Mouse (Mus musculus) CH12.LX (cell line): ENCODE results near the gene Luzp2. TPM values are rescaled to one million over a fixed set of nuclear protein-coding genes. Genes with fewer than 3 reads are reported as not detected.

Experiments
- DNase-seq: peaks from one replicate; pipeline ENCODE4 v3.0.0-alpha.2; 2013; ENCODE audit errors: extremely low read depth
- H3K27ac ChIP-seq: 2 replicates; pipeline ENCODE4 v1.5.1; 2012; ENCODE audit warnings: low read depth, mild to moderate bottlenecking, control low read depth, moderate library complexity; ENCODE audit not compliant: insufficient read depth
- H3K27me3 ChIP-seq: replicated peaks from 2 replicates; pipeline ENCODE3; 2012; ENCODE audit warnings: inconsistent platforms
- H3K36me3 ChIP-seq, 2 experiments: replicated peaks in 1 of 2; 2 replicates each; pipeline versions ENCODE3 to v1.6.1; 2012; ENCODE audit warnings: inconsistent platforms in 1 of 2, low read length in 1 of 2, mild to moderate bottlenecking in 1 of 2, mixed read lengths in 1 of 2, moderate library complexity in 1 of 2; ENCODE audit not compliant: control insufficient read depth in 1 of 2, insufficient read depth in 1 of 2
- H3K4me1 ChIP-seq, 2 experiments: 2 replicates each; pipeline ENCODE4 v1.6.1; 2012; ENCODE audit warnings: inconsistent platforms in 1 of 2, moderate library complexity in 1 of 2; ENCODE audit not compliant: insufficient read depth in 2 of 2, control insufficient read depth in 1 of 2
- H3K4me2 ChIP-seq: 2 replicates; pipeline ENCODE4 v1.6.1; 2012; ENCODE audit warnings: low read depth, mild to moderate bottlenecking, control low read depth; ENCODE audit not compliant: poor library complexity, insufficient read depth, severe bottlenecking
- H3K4me3 ChIP-seq, 3 experiments: fragments of 150-350 bp in 1 of 3; sonication (generic) in 1 of 3; replicated peaks in 1 of 3; 2 replicates each; pipeline versions ENCODE3 to v1.5.1; 2011 to 2012; ENCODE audit warnings: low read depth in 2 of 3, low read length in 2 of 3, mild to moderate bottlenecking in 2 of 3, moderate library complexity in 2 of 3, control low read depth in 1 of 3, improper control_type of control experiment in 1 of 3, inconsistent platforms in 1 of 3, mixed read lengths in 1 of 3; ENCODE audit not compliant: poor library complexity in 1 of 3
- H3K79me2 ChIP-seq: replicated peaks from 2 replicates; pipeline ENCODE4 v1.6.1; 2012; ENCODE audit warnings: mild to moderate bottlenecking, moderate library complexity; ENCODE audit not compliant: control insufficient read depth, poor library complexity, insufficient read depth, severe bottlenecking; ENCODE audit errors: extremely low read depth
- H3K9ac ChIP-seq: 2 replicates; pipeline ENCODE4 v1.6.1; 2012; ENCODE audit warnings: low read depth, mild to moderate bottlenecking, control low read depth, moderate library complexity; ENCODE audit not compliant: insufficient read depth
- H3K9me3 ChIP-seq: replicated peaks from 2 replicates; pipeline ENCODE3; 2012; ENCODE audit warnings: low read length, inconsistent platforms, mixed read lengths
- BHLHE40 ChIP-seq: IDR thresholded peaks from 2 replicates; pipeline ENCODE4 v1.6.1; 2011; ENCODE audit warnings: mild to moderate bottlenecking, low read depth, low read length, improper control_type of control experiment
- ETS1 ChIP-seq: conservative IDR thresholded peaks from 2 replicates; pipeline ENCODE4 v1.6.1; 2012; ENCODE audit warnings: low read depth, mild to moderate bottlenecking, inconsistent platforms, low read length, improper control_type of control experiment, moderate library complexity
- HCFC1 ChIP-seq: IDR thresholded peaks from 2 replicates; pipeline ENCODE4 v1.6.1; 2012; ENCODE audit warnings: low read depth, mild to moderate bottlenecking, inconsistent platforms, low read length, improper control_type of control experiment
- JUN ChIP-seq: IDR thresholded peaks from 2 replicates; pipeline ENCODE4 v1.6.1; 2011; ENCODE audit warnings: low read depth, mild to moderate bottlenecking, low read length, improper control_type of control experiment, moderate library complexity; ENCODE audit not compliant: insufficient read depth
- MAX ChIP-seq: IDR thresholded peaks from 2 replicates; pipeline ENCODE4 v1.6.1; 2011; ENCODE audit warnings: low read length, improper control_type of control experiment
- MAZ ChIP-seq: IDR thresholded peaks from 2 replicates; pipeline ENCODE4 v1.6.1; 2012; ENCODE audit warnings: low read depth, mild to moderate bottlenecking, inconsistent platforms, low read length, improper control_type of control experiment, moderate library complexity
- MYC ChIP-seq: IDR thresholded peaks from 2 replicates; pipeline ENCODE4 v1.6.1; 2011; ENCODE audit warnings: low read depth, mild to moderate bottlenecking, improper control_type of control experiment, low read length
- NRF1 ChIP-seq: IDR thresholded peaks from 2 replicates; pipeline ENCODE4 v1.6.1; 2014; ENCODE audit warnings: low read depth, mild to moderate bottlenecking, inconsistent platforms, low read length, improper control_type of control experiment, moderate library complexity
- POLR2A ChIP-seq: IDR thresholded peaks from 2 replicates; pipeline ENCODE4 v1.6.1; 2011; ENCODE audit warnings: low read depth, mild to moderate bottlenecking, improper control_type of control experiment, low read length
- RCOR1 ChIP-seq: conservative IDR thresholded peaks from 2 replicates; pipeline ENCODE4 v1.6.1; 2012; ENCODE audit warnings: low read depth, mild to moderate bottlenecking, inconsistent platforms, low read length, improper control_type of control experiment
- SMC3 ChIP-seq: IDR thresholded peaks from 2 replicates; pipeline ENCODE4 v1.6.1; 2011; ENCODE audit warnings: low read depth, low read length, improper control_type of control experiment
- TBP ChIP-seq: conservative IDR thresholded peaks from 2 replicates; pipeline ENCODE4 v1.6.1; 2011; ENCODE audit warnings: low read depth, low read length, improper control_type of control experiment
- ZKSCAN1 ChIP-seq: IDR thresholded peaks from 2 replicates; pipeline ENCODE4 v1.6.1; 2012; ENCODE audit warnings: low read depth, inconsistent platforms, low read length, improper control_type of control experiment, borderline replicate concordance
- ZMIZ1 ChIP-seq: IDR thresholded peaks from 2 replicates; pipeline ENCODE4 v1.6.1; 2012; ENCODE audit warnings: low read depth, mild to moderate bottlenecking, inconsistent platforms, low read length, improper control_type of control experiment
- dilution Hi-C: fragments of 300-500 bp; cut with MboI; formaldehyde crosslinking; loops from 2 replicates; pipeline ENCODE4 v1.14.3; 2020; ENCODE audit warnings: low sequenced_read_pairs; ENCODE audit not compliant: extremely low pct_unique_long_range_greater_than_20kb, extremely low pct_ligation_motif_present
- in situ Hi-C: fragments of 300-500 bp; cut with MboI; formaldehyde crosslinking; loops from 3 replicates; pipeline ENCODE4 v1.14.3; 2019; ENCODE audit warnings: low sequenced_read_pairs, low pct_ligation_motif_present, low pct_unique_long_range_greater_than_20kb, mixed read lengths
- polyA plus RNA-seq: library from polyadenylated mRNA; unstranded; fragments of >175 nt; gene quantifications from 2 replicates; pipeline ENCODE4 v1.2.1, GENCODE M21; 2012; ENCODE audit warnings: low read depth; ENCODE audit not compliant: insufficient read length
- total RNA-seq, 2 experiments: library from RNA; depleted of rRNA; stranded (reverse); fragments of 300-350 nt in 1 of 2; fragments of >200 nt in 1 of 2; gene quantifications; 2 replicates each; pipeline ENCODE4 v1.2.3; 2012 to 2014

The Luzp2 gene
- total and polyA plus RNA-seq, 3 experiments, result not detected

DNA sequence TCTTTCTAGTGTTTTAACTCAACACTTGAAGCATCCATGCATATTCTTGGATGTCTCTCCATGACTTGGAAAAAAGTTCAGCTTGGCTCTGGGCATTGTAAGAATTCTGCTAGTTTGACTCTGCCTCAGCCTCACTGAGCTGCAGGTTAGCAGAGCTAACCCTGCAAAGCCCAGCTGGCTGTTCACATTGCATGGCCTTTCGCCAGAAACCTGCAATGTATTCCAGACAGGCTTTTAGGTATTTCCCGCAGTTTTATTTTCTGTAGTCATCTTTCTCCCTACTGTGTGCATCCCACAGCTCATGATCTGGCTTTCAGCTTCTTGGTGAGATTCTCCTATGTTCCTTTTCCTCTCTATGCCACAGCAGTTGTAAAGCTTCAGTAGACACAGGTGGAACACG lies 6.5 kb upstream of the Luzp2 start:
- no peaks in the 10 kb centered on the region for H3K4me1 ChIP-seq
- in situ Hi-C loops, result loop anchor here (25.0 kb wide), 1 partner anchor 884 kb away; no protein-coding TSS in a partner anchor
- TF ChIP-seq JUN, result no peak
- TF ChIP-seq, all 38 proteins: peak for 0
- Histone ChIP-seq H3K4me3 (no peak overlapping the region), H3K9me3 (peaks cover 13% of the 10 kb centered on the region), H3K4me2 (no peak overlapping the region), H3K27ac (no peak overlapping the region), H3K79me2 (no peaks in the 10 kb centered on the region), H3K27me3 (no peaks in the 10 kb centered on the region), H3K9ac (no peak overlapping the region), H3K36me3 (no peaks in the 10 kb centered on the region)
- dilution Hi-C loops, result no loop called here
- DNase-seq, result no peak

DNA sequence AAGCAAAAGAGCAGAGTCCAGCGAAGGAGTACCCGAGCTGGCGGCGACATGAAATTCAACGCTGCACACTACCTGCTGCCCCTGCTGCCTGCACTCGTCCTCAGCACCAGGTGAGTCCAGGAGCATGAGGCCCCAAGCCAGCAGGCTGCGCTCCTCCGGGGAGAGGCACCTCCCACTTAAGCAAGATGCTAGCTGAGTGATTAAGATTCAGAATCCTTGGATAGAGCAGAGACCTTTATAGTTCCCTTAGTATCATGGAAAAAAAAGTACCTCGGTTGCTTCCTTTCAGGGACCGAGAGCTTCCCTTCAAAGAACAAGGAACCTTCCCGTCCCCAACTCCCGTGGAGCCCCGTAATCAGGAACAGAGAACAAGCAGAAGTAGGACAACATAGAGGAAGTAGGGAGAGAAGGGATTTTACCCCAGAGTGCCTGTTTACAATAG lies 634 bp downstream of the Luzp2 start:
- H3K9ac ChIP-seq, result no peak overlapping the region

DNA sequence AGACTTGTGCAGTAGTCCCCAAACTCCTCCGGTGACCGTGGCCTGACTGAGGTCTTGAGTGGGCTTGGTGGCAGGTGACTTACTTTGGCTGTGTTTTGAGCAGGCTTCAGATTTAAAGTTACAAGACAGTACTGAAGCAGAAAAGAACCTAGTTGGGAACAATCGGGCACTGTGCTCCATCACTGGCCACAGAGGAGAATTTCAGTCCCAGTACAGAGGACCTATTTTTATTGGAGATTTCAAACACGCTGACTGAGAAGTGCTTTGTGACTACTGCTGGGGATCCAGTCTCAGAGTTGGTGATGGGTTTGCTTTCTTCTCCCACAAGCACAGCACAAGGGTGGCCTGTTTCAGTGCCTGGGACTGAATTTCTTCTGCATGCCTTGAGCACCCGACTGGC lies 1.1 kb downstream of the Luzp2 start:
- Histone ChIP-seq H3K4me3 (no peak overlapping the region), H3K27me3 (no peaks in the 10 kb centered on the region), H3K4me2 (no peak overlapping the region), H3K27ac (no peak overlapping the region), H3K9me3 (peaks cover 39% of the 10 kb centered on the region), H3K79me2 (no peaks in the 10 kb centered on the region), H3K36me3 (no peaks in the 10 kb centered on the region), H3K4me1 (no peaks in the 10 kb centered on the region), H3K9ac (no peak overlapping the region)
- dilution Hi-C loops (no loop called here), in situ Hi-C loops (loop anchor here (10.0 to 25.0 kb wide), 2 partner anchors 876 to 1082 kb away; no protein-coding TSS in a partner anchor)
- no peak for DNase-seq
- TF ChIP-seq HCFC1 (no peak), SMC3 (no peak), POLR2A (no peak), MAX (no peak), NRF1 (no peak), TBP (no peak), RCOR1 (no peak), MYC (no peak), ZKSCAN1 (no peak), BHLHE40 (no peak), ZMIZ1 (no peak)

More for the DNA sequence above, 634 bp downstream of the Luzp2 start:
- dilution Hi-C loops, result no loop called here
- H3K9me3 ChIP-seq, result peaks cover 39% of the 10 kb centered on the region
- H3K36me3 ChIP-seq, result no peaks in the 10 kb centered on the region
- H3K4me3 ChIP-seq, result no peak overlapping the region
- no peaks in the 10 kb centered on the region for H3K27me3 ChIP-seq
- no peaks in the 10 kb centered on the region for H3K4me1 ChIP-seq
- no peaks in the 10 kb centered on the region for H3K79me2 ChIP-seq
- no peak overlapping the region for H3K27ac ChIP-seq
- no peak for DNase-seq
- H3K4me2 ChIP-seq, result no peak overlapping the region
- in situ Hi-C loops, result loop anchor here (10.0 to 25.0 kb wide), 2 partner anchors 876 to 1081 kb away; no protein-coding TSS in a partner anchor
- TF ChIP-seq RCOR1 (no peak), JUN (no peak), MYC (no peak), HCFC1 (no peak), ETS1 (no peak), MAZ (no peak)
